ENCODE assay signal across 8 mouse cellular contexts in genomic region chr17:87571345-87571932, GRCm38 (mm10).
DNase-seq lines count a peak whose midpoint lies in the region; ATAC-seq and TF ChIP-seq lines count a peak whose summit lies in the region.

No protein-coding gene starts in this region.

- H3K4me3 ChIP-seq in lung, embryonic 14.5 days (ENCODE audit: low read depth, low read length), result peak overlapping the region; percentile 13; the same call in 1 of the 2 replicates
- H3K4me3 ChIP-seq in olfactory bulb, adult 2 months (ENCODE audit: insufficient read depth, low read depth, low read length), result no peak overlapping the region

- DNase-seq in MN1 (ENCODE audit: low spot score), result peak; percentile 87
- peak; percentile 97 for DNase-seq in cerebellum, adult 9-10 months
- DNase-seq in layer of hippocampus, adult 8-10 months (ENCODE audit: low spot score in 2 of 2), result peak; percentile 89 to 97
- peak; percentile 96 for DNase-seq in lung, embryonic 14.5 days
- peak; percentile 63 to 66 for DNase-seq in thymus, adult 18-20 months

- H3K27me3 ChIP-seq in lung, embryonic 14.5 days (ENCODE audit: insufficient read depth, low read length), result no peaks in the 10 kb centered on the region

- peak overlapping the region; percentile 38; the same call in 1 of the 2 replicates for H3K27ac ChIP-seq in lung, embryonic 14.5 days (ENCODE audit: low read depth)
- H3K27ac ChIP-seq in olfactory bulb, adult 2 months (ENCODE audit: insufficient read depth, low read depth, low read length), result peak overlapping the region; percentile 75

- no peaks in the 10 kb centered on the region for H3K9me3 ChIP-seq in lung, embryonic 14.5 days (ENCODE audit: low read depth, low read length)

- TF ChIP-seq CTCF in lung, embryonic 14.5 days (IDR thresholded peaks at IDR 0.05; ENCODE audit: low read depth), result peak; percentile 100
- TF ChIP-seq CTCF in olfactory bulb, adult 2 months (IDR thresholded peaks at IDR 0.05; ENCODE audit: insufficient read depth, low read depth, low read length), result peak; percentile 78

- peak; percentile 97 for ATAC-seq in frontal cortex, adult (ENCODE audit: low TSS enrichment)
- ATAC-seq in hematopoietic stem cell, adult 5-6 weeks (replicated peaks in 1 of 2; ENCODE audit: insufficient read depth in 1 of 2, low FRiP score in 2 of 2, low TSS enrichment in 1 of 2, low read depth in 1 of 2, poor library complexity in 2 of 2, severe bottlenecking in 2 of 2), result peak; percentile 95 to 96
- peak; percentile 83 for ATAC-seq in lung, embryonic 14.5 days (ENCODE audit: insufficient read depth)

- no peaks in the 10 kb centered on the region; the same call in none of the 2 replicates for H3K4me1 ChIP-seq in lung, embryonic 14.5 days (ENCODE audit: insufficient read depth)
- peaks cover 7% of the 10 kb centered on the region for H3K4me1 ChIP-seq in olfactory bulb, adult 2 months (ENCODE audit: control insufficient read depth, insufficient read depth, low read length)

- H3K36me3 ChIP-seq in lung, embryonic 14.5 days (ENCODE audit: insufficient read depth), result no peaks in the 10 kb centered on the region

- 7% methylated on average over 18 of the region's 18 CpGs for WGBS in lung, embryonic 14.5 days
- WGBS in olfactory bulb, adult 2 months, result 3% methylated on average over 18 of the region's 18 CpGs

- peak overlapping the region; percentile 0; the same call in 1 of the 2 replicates for H3K9ac ChIP-seq in lung, embryonic 14.5 days

- H3K4me2 ChIP-seq in lung, embryonic 14.5 days, result peak overlapping the region; percentile 55

- no peak for TF ChIP-seq POLR2A in olfactory bulb, adult 2 months (IDR thresholded peaks at IDR 0.05; ENCODE audit: insufficient read depth, low read depth, low read length)
